Mouse (Mus musculus): Measurements from ENCODE around the gene C4b. TPM values are rescaled to one million over a fixed set of nuclear protein-coding genes. Genes with fewer than 3 reads are reported as not detected.
A peak's percentile ranks its signal among the peaks of the same experiment; 100 is the strongest.

C4b gene
- polyA plus RNA-seq, 1 experiment = 17.7 TPM

DNA sequence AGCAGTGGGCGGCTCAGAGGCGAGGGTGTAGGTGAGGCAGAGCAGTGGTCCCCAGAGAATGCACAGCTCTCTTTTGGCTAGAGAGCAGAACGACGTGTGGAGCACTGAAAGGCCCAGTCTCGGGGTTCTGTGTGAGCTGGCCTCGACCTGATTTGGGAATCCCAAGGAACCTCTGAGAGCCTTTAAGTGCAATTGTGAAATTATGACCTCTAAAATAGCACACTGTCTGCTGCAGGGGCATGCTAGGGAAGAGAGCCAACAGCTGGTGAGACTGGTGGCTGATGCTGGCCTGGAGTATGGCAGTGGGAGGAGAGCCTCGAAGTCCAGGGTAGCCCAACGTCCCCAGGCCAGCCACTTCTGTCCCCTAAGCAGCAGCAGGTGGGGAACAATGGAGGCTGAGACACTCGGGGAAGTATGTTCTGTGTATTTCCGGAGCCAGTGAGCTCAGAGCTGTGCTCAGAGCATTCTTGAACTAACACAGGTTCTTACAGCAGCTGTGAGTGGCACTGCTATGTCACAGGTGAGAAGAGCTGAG lies 59.9 kb downstream of the C4b start:
- Histone ChIP-seq H3K4me1 (ENCODE audit: control insufficient read depth, insufficient read depth, insufficient read length, low read length) (peaks cover 33% of the 10 kb centered on the region), H3K4me3 (ENCODE audit: insufficient read depth, low read depth, low read length) (no peak overlapping the region), H3K27ac (replicated peaks; ENCODE audit: low read depth, low read length) (peak overlapping the region; percentile 39)

DNA sequence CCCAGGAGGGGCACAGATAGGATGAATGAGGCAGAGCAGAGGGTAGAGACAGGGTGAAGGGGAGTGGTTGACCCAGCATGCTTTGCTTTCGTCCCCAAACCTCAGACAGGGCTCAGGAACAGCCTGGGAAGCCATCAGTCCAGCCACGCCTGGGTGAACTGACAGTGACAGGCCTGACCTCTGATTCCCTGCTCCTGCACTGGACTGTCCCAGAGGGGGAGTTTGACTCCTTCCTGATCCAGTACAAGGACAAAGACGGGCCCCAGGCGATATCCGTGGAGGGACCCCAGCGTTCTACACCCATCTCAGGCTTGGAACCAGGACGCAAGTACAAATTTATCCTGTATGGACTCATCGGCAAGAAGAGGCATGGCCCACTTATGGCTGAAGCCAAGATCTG lies 60.5 kb downstream of the C4b start:
- Histone ChIP-seq H3K4me3 (ENCODE audit: insufficient read depth, low read depth, low read length) (no peak overlapping the region), H3K4me1 (ENCODE audit: control insufficient read depth, insufficient read depth, insufficient read length, low read length) (peaks cover 33% of the 10 kb centered on the region), H3K27ac (replicated peaks; ENCODE audit: low read depth, low read length) (peak overlapping the region; percentile 39)

DNA sequence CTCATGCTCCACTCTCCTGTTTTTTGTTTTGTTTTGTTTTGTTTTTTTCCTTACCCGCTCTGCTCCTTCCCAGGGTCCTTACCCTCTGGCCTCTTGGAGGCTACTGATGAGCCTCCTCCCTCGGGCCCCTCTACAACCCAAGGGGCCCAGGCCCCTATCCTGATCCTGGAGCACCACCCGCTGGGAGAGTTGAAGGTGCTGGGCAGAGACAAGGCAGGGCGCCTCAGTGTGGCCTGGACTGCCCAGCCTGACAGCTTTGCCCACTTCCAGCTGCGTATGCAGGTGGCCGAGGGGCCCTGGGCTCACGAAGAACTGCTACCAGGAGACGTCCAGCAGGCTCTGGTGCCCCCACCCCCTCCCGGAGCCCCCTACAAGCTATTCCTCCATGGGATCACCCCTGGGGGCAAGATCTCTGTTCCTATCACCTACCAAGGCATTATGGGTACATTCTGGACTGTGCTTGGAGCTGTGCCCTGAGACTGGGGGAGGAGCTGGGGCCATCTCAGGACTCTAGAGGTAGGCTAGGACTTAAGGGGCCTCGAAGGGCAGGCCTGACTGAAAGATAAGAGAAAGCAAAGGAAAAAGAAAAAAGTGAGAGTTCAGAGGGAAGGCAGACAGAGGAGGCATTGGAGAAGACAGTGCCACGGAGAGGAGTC lies 61.7 kb downstream of the C4b start:
- Histone ChIP-seq H3K4me1 (ENCODE audit: control insufficient read depth, insufficient read depth, insufficient read length, low read length) (peaks cover 33% of the 10 kb centered on the region), H3K27ac (replicated peaks; ENCODE audit: low read depth, low read length) (peak overlapping the region; percentile 39; the same call in 1 of the 2 replicates), H3K4me3 (ENCODE audit: insufficient read depth, low read depth, low read length) (no peak overlapping the region)

DNA sequence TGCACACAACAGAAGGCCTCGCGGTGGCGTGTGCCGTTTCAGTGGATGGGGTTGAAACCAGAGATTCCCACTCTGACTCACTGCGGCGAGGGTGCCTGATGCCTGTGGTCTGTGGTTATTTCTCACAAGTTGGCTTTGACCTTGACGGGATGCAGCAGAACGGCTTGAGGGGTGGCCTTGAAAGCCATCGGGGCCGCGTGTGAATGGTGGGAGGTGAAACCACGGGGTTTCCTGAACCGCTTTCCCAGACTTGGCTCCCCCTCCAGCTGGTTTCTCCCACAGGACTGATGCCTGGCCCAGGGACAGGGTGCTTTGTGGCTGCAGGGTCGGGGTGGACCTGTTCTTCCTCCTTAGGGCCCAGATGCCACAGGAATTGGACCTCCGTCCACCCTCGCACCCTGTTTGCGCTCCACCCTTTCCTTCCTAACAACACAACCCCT lies 62.5 kb downstream of the C4b start:
- Histone ChIP-seq H3K4me3 (ENCODE audit: insufficient read depth, low read depth, low read length) (no peak overlapping the region), H3K4me1 (ENCODE audit: control insufficient read depth, insufficient read depth, insufficient read length, low read length) (peaks cover 33% of the 10 kb centered on the region), H3K27ac (replicated peaks; ENCODE audit: low read depth, low read length) (peak overlapping the region; percentile 5; the same call in 1 of the 2 replicates)

DNA sequence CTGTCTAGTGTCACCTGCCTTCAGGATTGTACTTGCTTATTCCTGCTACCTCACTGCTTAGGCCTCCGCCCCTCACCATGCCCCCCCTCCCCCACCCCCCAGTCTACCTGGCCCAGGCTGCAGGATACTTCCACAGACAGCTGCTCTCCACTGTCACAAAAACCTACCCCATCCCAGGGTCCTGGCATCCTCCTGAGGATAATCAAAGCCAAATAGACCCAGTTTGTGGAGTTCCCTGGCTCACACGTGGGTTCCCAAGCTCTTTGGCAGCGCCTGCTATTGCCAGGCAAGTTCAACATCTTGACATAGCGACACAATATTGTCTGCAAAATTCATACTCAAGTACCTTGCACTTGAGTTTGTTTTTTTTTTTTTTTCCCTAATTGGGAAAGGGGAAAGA lies 63.1 kb downstream of the C4b start:
- H3K4me3 ChIP-seq (ENCODE audit: insufficient read depth, low read depth, low read length) = no peak overlapping the region
- H3K27ac ChIP-seq (replicated peaks; ENCODE audit: low read depth, low read length) = no peak overlapping the region
- peaks cover 33% of the 10 kb centered on the region for H3K4me1 ChIP-seq (ENCODE audit: control insufficient read depth, insufficient read depth, insufficient read length, low read length)

DNA sequence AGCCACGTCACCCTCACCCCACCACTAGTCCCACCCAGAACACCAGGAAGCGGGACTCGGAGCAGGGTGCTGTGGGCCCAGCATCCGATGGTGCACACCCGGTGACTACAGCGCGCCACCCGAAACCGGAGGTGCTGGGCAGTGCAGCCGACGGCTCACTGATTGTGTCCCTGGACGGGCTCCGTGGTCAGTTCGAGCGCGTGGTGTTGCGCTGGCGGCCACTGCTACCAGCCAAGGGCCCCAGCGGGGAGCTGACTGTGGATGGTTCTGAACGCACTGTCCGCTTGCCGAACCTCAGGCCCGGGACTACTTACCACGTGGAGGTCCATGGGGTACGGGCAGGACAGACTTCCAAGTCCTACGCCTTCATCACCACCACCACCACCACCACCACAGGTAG lies 63.5 kb downstream of the C4b start:
- H3K27ac ChIP-seq (replicated peaks; ENCODE audit: low read depth, low read length) = no peak overlapping the region
- H3K4me1 ChIP-seq (ENCODE audit: control insufficient read depth, insufficient read depth, insufficient read length, low read length) = peaks cover 33% of the 10 kb centered on the region
- no peak overlapping the region for H3K4me3 ChIP-seq (ENCODE audit: insufficient read depth, low read depth, low read length)

Other genes starting within 250 kb of the C4b start
- not detected in 2 replicates for gene Btnl6, start 226.5 kb downstream of the C4b start, polyA plus RNA-seq (2012; ENCODE audit: insufficient read depth, insufficient read length, missing spikeins)
- gene Notch4, start 179.6 kb downstream of the C4b start, polyA plus RNA-seq (2012; ENCODE audit: insufficient read depth, insufficient read length, missing spikeins) = 3.8 and 8.8 TPM in 2 replicates
- gene Gpsm3, start 154.1 kb downstream of the C4b start, polyA plus RNA-seq (2012; ENCODE audit: insufficient read depth, insufficient read length, missing spikeins) = 3.3 and 7.5 TPM in 2 replicates
- 19.9 and 35.5 TPM in 2 replicates for gene Pbx2, start 152.6 kb downstream of the C4b start, polyA plus RNA-seq (2012; ENCODE audit: insufficient read depth, insufficient read length, missing spikeins)
- not detected in 2 replicates for gene Ager, start 146.0 kb downstream of the C4b start, polyA plus RNA-seq (2012; ENCODE audit: insufficient read depth, insufficient read length, missing spikeins)
- gene Rnf5, start 140.2 kb downstream of the C4b start, polyA plus RNA-seq (2012; ENCODE audit: insufficient read depth, insufficient read length, missing spikeins) = 104 and 110 TPM in 2 replicates
- 89.0 and 120 TPM in 2 replicates for gene Agpat1, start 139.6 kb downstream of the C4b start, polyA plus RNA-seq (2012; ENCODE audit: insufficient read depth, insufficient read length, missing spikeins)
- 1.4 TPM in 1 of 2 replicates, not detected in the other for gene Egfl8, start 127.9 kb downstream of the C4b start, polyA plus RNA-seq (2012; ENCODE audit: insufficient read depth, insufficient read length, missing spikeins)
- gene Ppt2, start 115.4 kb downstream of the C4b start, polyA plus RNA-seq (2012; ENCODE audit: insufficient read depth, insufficient read length, missing spikeins) = 30.2 and 32.3 TPM in 2 replicates
- gene Prrt1, start 114.3 kb downstream of the C4b start, polyA plus RNA-seq (2012; ENCODE audit: insufficient read depth, insufficient read length, missing spikeins) = not detected in 2 replicates
- 11.1 and 26.4 TPM in 2 replicates for gene Fkbpl, start 99.1 kb downstream of the C4b start, polyA plus RNA-seq (2012; ENCODE audit: insufficient read depth, insufficient read length, missing spikeins)
- gene Atf6b, start 96.7 kb downstream of the C4b start, polyA plus RNA-seq (2012; ENCODE audit: insufficient read depth, insufficient read length, missing spikeins) = 16.2 and 17.1 TPM in 2 replicates
- gene Tnxb, start 73.3 kb downstream of the C4b start, polyA plus RNA-seq (2012; ENCODE audit: insufficient read depth, insufficient read length, missing spikeins) = 9.7 and 10.1 TPM in 2 replicates
- gene Cyp21a1, start 60.7 kb upstream of the C4b start, polyA plus RNA-seq (2012; ENCODE audit: insufficient read depth, insufficient read length, missing spikeins) = not detected in 2 replicates
- gene Stk19, start 93.1 kb upstream of the C4b start, polyA plus RNA-seq (2012; ENCODE audit: insufficient read depth, insufficient read length, missing spikeins) = 18.5 and 20.3 TPM in 2 replicates
- gene Dxo, start 93.1 kb upstream of the C4b start, polyA plus RNA-seq (2012; ENCODE audit: insufficient read depth, insufficient read length, missing spikeins) = 15.3 and 17.2 TPM in 2 replicates
- gene Skiv2l, start 106.3 kb upstream of the C4b start, polyA plus RNA-seq (2012; ENCODE audit: insufficient read depth, insufficient read length, missing spikeins) = 15.1 and 24.6 TPM in 2 replicates
- gene Nelfe, start 106.5 kb upstream of the C4b start, polyA plus RNA-seq (2012; ENCODE audit: insufficient read depth, insufficient read length, missing spikeins) = 25.0 and 41.5 TPM in 2 replicates
- 29.3 and 35.1 TPM in 2 replicates for gene Cfb, start 118.6 kb upstream of the C4b start, polyA plus RNA-seq (2012; ENCODE audit: insufficient read depth, insufficient read length, missing spikeins)
- 3.0 and 3.3 TPM in 2 replicates for gene Zbtb12, start 135.6 kb upstream of the C4b start, polyA plus RNA-seq (2012; ENCODE audit: insufficient read depth, insufficient read length, missing spikeins)
- not detected in 2 replicates for gene Gm20547, start 138.2 kb upstream of the C4b start, polyA plus RNA-seq (2012; ENCODE audit: insufficient read depth, insufficient read length, missing spikeins)
- 6.0 and 12.4 TPM in 2 replicates for gene C2, start 154.4 kb upstream of the C4b start, polyA plus RNA-seq (2012; ENCODE audit: insufficient read depth, insufficient read length, missing spikeins)
- 27.4 and 30.6 TPM in 2 replicates for gene Ehmt2, start 154.6 kb upstream of the C4b start, polyA plus RNA-seq (2012; ENCODE audit: insufficient read depth, insufficient read length, missing spikeins)
- not detected in 2 replicates for gene Slc44a4, start 170.6 kb upstream of the C4b start, polyA plus RNA-seq (2012; ENCODE audit: insufficient read depth, insufficient read length, missing spikeins)
- 9.1 and 10.2 TPM in 2 replicates for gene Neu1, start 187.4 kb upstream of the C4b start, polyA plus RNA-seq (2012; ENCODE audit: insufficient read depth, insufficient read length, missing spikeins)
- 5.2 and 26.8 TPM in 2 replicates for gene Hspa1b, start 215.4 kb upstream of the C4b start, polyA plus RNA-seq (2012; ENCODE audit: insufficient read depth, insufficient read length, missing spikeins)
- gene Gm20481, start 226.0 kb upstream of the C4b start, polyA plus RNA-seq (2012; ENCODE audit: insufficient read depth, insufficient read length, missing spikeins) = not detected in 2 replicates
- gene Hspa1a, start 228.3 kb upstream of the C4b start, polyA plus RNA-seq (2012; ENCODE audit: insufficient read depth, insufficient read length, missing spikeins) = 6.3 and 18.9 TPM in 2 replicates
- gene Hspa1l, start 228.8 kb upstream of the C4b start, polyA plus RNA-seq (2012; ENCODE audit: insufficient read depth, insufficient read length, missing spikeins) = 0.48 and 0.71 TPM in 2 replicates
- gene Lsm2, start 238.0 kb upstream of the C4b start, polyA plus RNA-seq (2012; ENCODE audit: insufficient read depth, insufficient read length, missing spikeins) = 22.4 and 29.8 TPM in 2 replicates

All from brown adipose tissue, adult 24 weeks (tissue).